Mouse (Mus musculus): ENCODE measurements around the gene Naa35.
A peak's percentile ranks its signal among the peaks of the same experiment; 100 is the strongest.
"Not testable (repeated sequence)": the region's sequence is repeated elsewhere in the genome, so short reads cannot be mapped to it uniquely, and the experiment has no call there.

Gene Naa35

DNA sequence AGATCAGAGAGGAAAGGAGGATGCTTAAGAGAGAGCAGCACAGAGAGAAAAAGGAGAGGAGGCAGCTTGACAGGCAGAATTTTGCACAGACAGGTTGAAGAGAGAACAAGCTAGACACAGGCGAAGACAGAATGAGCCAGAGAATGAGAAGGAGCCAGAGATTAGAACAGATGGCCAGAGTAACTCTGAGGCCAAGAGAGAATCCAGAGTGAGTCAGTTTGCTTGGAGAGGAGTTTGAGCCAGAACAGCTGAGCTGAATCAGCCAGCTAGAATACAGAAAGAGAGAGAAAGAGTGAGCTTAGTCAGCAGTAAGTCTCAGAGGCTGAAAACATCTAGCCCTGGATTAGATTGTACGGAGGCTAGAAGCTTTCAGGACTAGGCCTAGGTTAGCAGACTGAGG is 12.5 kb upstream of the Naa35 start:
- DNase-seq (ENCODE audit: low read depth in 1 of 2, low spot score in 2 of 2) = no peak

DNA sequence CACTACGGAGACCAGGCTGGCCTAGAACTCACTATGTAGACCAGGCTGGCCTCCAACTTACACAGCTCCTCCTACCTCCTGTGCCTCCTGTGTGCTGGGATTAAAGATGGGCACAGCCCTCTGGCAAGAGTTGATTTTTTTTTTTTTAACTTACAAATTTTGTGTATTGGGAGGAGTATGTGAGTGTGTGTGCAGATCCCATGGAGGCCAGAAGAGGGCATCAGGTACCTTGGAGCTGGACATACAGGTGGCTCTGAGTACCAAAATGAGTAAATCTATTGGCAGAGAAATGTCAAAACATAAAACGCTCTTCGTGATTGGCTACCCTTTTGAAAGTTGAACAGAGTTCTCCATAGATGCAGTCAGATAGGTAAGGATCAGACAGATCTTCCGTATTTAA is 4.1 kb upstream of the Naa35 start:
- DNase-seq (ENCODE audit: low read depth in 1 of 2, low spot score in 2 of 2) = no peak

DNA sequence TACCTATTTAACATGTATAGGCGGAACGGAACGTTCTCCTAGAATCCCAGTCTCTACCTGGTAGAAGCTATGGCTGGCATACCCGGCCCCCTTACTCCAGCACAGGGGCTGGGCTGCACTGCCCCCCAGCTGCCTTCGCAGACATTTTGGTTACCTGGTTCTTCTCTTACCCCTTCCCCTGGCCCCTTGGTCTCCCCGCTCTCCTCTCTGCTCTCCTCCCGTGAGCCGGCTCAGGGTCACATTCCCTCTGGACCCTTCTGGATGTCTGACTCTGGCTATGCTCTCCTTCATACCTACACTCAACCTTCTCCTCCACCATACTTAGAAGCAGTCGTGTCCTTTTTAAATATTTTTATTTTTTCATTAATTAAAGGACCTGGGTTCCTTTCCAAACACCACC is 578 bp upstream of the Naa35 start:
- DNase-seq (ENCODE audit: low read depth in 1 of 2, low spot score in 2 of 2) = peak in 1 of 2 experiments; percentile 1

DNA sequence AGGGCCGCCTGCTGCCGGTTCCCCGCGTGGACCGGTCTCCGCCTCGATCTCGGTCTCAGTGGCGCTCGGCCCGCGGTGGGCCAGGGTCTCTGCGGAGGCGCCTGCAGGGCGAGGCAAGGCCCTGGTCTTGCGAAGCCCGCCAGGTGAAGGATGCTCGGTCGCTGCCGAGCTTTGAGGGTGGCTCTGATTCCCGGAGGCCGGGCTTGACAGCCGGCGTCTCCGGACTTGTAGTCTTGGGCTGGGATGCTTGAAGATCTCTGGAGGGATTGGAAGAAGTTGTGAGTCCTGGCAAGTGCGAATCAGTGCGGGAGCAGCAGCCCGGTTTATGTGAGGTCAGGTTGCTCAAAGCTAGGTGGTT is 568 bp downstream of the Naa35 start:
- DNase-seq (ENCODE audit: low read depth in 1 of 2, low spot score in 2 of 2) = peak in 1 of 2 experiments; percentile 3

DNA sequence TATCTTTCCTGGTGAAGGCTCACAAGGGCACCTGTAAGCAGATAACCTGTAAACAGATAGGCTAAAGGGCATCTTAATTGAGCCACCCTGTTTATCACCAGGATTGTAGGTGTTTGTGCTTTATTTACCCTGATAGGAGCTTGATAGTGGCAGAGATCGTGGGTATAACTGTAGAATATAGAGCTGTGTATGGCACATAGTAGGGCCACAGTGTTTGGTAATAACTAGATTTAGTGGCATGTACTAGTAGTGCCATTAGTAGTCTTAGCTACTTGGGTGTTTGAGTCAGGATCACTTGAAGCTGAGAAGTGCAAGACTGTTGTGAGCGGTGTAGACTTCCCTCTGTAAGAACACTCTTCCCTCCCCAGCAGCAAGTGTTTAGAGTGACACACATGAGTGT is 2.1 kb downstream of the Naa35 start:
- no peak for DNase-seq (ENCODE audit: low read depth in 1 of 2, low spot score in 2 of 2)

DNA sequence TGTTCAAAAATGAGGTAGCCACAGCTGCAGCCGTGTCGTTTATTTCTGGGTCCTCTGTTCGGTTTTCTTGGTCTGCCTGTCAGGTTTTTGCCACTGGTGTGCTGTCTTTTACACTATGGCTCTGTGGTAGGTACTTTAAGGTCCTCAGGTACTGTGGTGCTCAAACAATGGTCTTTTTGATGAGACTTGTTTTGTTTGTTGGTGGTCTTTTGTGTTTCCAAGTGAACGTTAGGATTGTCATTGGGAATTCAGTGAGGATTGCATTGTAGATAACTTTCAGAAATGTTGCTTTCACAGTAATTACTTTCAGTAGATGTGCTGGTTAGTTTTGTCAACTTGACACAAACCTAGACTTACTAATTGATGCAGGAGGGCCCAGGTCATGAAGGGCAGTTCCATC is 4.6 kb downstream of the Naa35 start:
- DNase-seq (ENCODE audit: low read depth in 1 of 2, low spot score in 2 of 2) = no peak

DNA sequence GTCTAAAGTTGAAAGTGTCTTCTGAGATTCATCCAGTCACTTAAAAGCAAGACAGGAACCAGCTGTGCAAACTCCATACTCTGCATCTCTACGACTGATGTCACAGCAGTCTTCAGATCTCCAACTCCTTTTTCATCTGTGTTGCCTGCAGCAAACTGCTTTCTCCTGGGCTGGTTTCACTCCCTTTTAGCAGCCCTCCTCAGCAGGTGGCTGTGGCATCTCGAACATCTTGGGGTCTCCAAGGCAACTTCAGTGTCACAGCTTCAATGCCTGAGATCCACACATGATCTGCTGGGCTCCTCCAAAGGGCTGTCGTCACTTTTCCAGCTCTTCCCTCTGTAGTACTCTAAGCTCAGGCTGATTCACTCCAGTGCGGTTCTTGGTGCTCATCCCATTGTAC is 5.6 kb downstream of the Naa35 start:
- DNase-seq (ENCODE audit: low read depth in 1 of 2, low spot score in 2 of 2) = no peak

DNA sequence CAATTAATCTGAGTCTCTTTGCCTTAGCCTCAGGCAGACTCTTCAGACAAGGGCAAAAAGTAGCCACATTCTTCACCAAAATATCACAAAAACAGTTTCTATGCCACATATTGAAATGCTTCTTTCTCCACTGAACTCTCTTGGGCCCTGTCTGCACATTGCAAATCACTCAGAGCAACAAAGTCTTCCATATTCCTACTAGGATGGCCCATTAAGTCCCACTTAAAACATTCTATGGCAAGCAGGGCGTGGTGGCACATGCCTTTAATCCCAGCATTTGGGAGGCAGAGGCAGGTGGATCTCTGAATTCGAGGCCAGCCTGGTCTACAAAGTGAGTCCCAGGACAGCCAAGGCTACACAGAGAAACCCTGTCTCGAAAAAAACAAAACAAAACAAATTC is 7.0 kb downstream of the Naa35 start:
- DNase-seq (ENCODE audit: low read depth in 1 of 2, low spot score in 2 of 2) = not testable (repeated sequence)

DNA sequence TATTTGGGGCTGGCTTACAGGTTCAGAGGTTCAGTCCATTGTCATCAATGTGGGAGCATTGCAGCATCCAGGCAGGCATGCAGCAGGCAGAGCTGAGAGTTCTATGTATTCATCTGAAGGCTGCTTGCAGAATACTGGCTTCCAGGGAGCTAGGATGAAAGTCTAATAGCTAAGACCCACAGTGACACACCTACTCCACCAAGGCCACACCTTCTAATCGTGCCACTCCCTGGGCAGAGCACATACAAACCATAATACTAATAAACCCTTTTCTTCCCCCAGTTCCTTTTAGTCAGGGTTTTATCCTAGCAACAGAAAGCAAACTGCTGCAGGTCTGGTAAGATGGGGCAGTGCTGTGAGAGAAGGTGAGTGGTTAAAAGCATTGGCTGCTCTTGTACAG is 7.6 kb downstream of the Naa35 start:
- DNase-seq (ENCODE audit: low read depth in 1 of 2, low spot score in 2 of 2) = no peak

DNA sequence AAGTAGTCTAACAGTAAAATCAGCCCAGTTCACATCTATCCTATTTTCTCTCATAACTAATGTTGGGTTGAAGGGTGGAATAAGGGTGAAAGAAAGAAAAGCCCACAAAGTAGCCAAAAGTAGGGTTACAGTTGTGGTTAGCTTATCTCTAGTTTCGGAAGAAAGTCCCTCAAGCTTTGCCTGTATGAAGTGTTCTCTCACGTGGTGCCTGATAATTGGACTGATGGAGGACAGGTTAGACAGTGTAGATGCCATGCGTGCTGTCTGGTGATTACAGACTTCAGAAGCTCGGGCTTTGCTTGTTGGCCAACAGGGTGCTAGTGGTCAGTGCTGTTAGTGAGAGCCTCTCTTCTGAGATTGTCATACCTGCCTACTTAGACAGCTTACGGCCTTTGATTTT is 18.0 kb downstream of the Naa35 start:
- no peak for DNase-seq (ENCODE audit: low read depth in 1 of 2, low spot score in 2 of 2)

DNA sequence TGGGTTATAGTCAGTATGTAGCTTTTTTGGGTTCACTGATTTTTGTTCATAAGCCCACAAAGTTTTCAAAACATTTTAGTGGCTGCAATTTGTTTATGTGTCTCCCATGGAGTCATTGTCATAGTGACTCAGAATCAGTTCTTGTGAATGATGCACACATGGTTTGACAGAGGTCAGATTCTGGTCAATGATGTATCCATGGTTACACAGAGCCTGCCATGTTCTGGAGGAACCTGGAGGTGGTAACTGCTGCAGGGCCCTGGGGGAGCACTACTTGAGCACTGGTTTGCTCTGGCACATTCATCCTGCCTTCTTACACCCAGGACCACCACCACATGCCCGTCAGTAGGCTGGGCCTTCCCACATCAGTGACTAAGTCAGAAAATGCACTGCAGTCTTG is 19.5 kb downstream of the Naa35 start:
- no peak for DNase-seq (ENCODE audit: low read depth in 1 of 2, low spot score in 2 of 2)

DNA sequence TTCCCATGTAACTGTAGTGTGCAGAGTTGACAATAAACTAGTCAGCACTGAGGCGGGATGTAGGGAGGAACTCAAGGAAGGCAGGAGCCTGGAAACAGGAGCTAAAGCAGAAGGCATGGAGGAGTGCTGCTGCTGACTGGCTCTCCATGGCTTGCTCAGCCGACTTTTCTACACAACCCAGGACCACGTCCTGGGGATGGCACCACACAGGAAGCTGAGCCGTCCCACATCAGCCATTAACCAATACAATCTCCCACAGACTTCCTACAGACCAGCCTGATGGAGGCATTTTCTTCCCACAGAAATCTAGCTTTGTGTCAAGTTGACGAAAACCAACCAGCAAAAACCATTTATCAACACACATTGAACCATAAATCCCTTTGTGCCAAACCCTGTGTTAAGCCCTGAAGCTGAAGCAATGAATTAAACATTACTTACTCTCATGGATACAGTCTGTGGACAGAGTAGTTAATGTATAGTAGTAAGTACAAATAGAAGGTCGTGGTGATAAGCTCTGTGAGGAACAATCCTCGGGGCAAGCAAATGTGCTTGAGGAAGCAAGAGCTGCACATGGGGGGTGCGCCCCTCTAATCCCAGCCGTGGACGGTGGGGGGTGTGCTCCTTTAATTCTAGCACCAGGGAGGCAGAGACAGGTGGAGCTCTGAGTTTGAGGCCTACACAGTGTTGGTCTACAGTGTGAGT is 20.3 kb downstream of the Naa35 start:
- no peak for DNase-seq (ENCODE audit: low read depth in 1 of 2, low spot score in 2 of 2)

DNA sequence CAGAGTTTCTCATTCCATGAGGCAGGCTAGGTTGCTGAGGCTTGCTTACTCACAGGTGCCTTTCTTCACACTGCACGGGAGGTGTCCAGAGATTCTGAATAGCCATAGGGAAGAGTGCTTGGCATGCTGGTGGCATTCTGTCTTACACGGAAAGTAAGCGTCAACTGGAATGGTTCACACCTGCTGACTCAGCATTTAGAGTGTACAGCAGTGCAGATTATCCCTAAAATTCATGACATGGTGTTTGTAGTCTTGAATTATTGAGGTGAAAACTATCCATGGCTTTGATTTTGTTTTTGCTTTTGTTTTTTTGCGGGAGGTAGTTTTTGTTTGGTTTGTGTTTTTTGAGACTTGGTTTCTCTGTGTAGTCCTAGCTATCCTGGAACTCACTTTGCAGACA is 24.8 kb downstream of the Naa35 start:
- DNase-seq (ENCODE audit: low read depth in 1 of 2, low spot score in 2 of 2) = no peak

DNA sequence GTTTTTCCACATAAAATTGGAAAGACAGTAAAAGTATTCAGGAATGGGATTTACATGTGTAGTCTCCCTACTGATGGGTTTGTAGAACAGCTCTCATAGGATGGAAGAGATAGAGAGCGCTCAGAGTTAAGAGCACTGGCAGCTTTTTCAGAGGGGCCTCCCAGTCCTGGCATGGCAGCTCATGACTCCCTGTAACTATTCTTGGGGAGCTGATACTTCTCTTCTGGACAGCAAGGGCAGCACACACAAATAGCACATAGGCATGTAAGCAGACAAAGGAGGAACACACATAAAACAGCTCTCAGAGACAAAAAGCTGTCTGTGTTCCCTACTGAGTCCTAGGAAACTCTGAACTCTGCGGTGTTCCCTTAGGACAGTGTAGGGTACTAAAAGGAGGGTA is 25.4 kb downstream of the Naa35 start:
- no peak for DNase-seq (ENCODE audit: low read depth in 1 of 2, low spot score in 2 of 2)

DNA sequence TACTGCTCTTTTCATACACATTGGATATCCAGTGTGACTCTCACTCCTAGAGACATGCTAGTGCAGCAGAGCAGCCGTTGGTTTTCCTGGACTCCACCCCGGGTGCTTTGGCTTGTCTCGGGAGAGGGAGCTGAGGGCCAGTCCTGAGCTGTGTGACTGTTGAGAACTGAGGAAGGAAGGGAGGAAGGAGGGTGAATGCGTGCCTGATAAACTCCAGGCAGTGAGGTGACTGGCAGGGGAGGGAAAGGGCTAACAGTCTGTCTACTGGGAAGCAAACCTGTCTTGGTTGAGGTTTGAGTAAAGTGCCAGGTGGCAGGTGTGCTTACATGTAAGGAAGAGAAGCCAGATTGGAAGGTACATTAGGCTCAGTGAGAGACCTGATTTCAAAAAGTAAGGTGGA is 28.8 kb downstream of the Naa35 start:
- DNase-seq (ENCODE audit: low read depth in 1 of 2, low spot score in 2 of 2) = no peak

DNA sequence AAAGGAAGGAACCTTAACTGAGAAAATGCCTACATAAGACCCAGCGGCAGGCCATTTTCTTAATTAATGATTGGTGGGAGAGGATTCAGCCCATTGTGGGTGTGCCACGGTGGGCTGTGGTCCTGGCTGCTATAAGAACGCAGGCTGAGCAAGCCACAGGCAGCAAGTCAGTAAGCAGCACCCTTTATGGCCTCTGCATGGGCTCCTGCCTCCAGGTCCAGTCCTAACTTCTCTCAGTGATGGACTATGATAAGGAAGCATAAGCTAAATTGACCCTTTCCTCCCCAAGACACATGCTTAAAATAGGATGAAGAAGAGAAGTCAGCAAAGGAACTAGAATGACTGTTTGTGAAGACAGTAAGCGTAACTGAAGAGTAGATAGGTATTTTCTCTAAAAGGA is 30.1 kb downstream of the Naa35 start:
- no peak for DNase-seq (ENCODE audit: low read depth in 1 of 2, low spot score in 2 of 2)

DNA sequence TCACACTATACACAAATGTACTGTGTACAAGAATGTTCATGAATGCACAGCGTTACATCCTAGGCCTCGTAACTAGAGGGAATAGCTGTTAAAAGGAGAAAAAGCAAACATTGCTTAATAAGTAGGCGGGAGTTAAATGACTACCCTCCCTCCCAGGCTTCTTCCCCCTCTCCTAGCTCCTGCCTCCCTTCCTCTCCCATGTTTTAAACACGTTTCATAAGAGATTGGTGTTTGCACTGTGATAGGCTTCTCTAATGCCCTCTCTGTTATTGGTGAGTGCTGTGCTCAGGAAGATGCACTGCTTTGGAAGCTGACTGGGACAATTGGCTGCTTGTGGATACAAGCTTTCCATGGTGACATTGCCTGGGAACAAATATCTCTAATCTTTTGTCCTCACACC is 30.5 kb downstream of the Naa35 start:
- no peak for DNase-seq (ENCODE audit: low read depth in 1 of 2, low spot score in 2 of 2)

DNA sequence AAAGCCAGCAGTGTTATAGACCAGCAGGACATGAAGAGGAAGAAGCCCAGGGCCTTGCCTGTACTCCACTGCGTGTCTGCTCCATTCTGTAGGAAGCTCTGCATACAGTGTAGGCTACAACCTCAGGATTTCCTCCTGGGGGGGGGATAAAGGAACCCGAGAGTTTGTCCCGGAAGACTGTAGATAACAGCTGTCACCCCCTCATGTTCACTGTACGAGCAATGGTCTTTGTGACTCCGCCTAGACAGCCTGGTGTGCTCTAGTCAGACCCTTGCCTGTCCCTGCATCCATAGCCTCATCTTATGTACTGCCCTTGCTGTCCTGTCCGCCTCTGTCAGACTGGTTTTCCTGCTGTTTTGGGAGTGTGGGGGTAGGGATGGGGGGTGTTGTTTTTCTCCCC is 33.4 kb downstream of the Naa35 start:
- no peak for DNase-seq (ENCODE audit: low read depth in 1 of 2, low spot score in 2 of 2)

DNA sequence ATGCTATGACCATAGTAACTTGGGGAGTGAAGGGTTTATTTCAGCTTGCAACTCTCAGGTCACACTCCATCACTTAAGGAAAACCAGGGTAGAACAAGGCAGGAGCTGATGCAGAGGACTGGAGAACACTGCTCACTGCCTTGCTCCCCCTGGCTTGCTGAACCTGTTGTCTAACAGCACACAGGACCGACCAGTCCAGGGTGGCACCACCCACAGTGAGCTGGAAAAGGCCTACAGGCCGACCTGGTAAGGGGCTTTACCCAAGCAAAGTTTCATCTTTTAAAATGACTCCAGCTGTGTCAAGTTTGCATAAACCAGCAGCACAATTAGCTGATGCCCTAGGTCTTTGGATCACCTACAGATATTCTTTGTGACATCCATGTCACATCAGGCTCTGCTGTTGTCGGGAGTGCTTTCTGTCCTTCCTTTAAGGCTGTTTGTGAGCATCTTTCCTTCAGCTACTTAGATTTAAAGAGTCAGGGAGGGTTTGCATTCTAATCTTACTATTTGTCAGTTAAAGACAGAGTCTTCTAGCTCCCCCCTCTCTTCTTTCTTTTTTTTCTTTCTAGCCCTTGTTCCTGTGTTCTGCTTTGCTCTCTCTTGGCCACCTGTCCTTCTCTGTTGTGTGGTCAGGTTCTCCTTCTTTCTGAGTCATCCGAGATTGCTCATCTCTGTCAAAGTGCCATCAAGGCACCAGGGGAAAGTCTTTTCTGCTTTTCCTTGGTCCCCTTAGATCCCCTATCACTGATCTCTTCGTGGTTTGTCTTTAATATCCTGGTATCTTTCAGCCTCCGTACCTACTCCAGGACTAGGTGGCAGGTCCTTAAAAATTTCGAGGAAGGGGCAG is 36.8 kb downstream of the Naa35 start:
- DNase-seq (ENCODE audit: low read depth in 1 of 2, low spot score in 2 of 2) = no peak

DNA sequence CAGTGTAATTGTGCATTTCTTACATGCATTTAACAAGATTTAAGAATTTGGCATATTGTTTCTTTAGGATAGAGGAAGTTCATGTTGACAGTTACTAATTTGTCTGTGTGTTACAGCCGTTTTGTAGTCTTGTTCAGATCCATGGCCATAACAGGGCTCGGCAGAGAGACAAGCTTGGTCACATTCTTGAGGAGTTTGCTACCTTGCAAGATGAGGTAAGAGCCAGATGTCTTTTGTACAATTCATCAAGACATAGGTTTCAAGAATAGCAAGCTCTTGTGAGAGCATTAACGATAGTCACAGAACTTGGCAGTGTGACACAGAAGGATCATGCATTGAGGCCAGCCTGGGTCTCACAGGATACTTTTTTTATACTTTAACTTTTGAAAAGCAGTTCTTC is 39.3 kb downstream of the Naa35 start:
- DNase-seq (ENCODE audit: low read depth in 1 of 2, low spot score in 2 of 2) = no peak

DNA sequence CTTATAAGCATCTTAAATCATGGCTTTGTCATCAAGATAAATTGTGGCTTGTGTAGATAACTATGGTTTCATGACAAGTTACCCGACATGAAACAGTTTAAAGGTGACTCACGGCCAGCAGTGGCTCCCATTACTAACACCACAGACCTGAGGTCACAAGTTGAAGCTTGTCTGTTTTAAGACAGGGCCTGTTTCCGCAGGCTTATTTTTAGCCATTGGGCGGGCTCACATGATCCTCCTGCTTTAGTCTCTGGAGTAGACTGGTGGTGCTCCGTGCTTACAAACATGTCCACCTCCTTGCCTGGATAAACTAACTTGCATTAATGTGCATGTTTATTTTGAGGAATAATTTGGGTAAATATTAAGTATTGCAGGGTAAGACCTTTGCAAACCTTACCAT is 39.8 kb downstream of the Naa35 start:
- DNase-seq (ENCODE audit: low read depth in 1 of 2, low spot score in 2 of 2) = no peak

DNA sequence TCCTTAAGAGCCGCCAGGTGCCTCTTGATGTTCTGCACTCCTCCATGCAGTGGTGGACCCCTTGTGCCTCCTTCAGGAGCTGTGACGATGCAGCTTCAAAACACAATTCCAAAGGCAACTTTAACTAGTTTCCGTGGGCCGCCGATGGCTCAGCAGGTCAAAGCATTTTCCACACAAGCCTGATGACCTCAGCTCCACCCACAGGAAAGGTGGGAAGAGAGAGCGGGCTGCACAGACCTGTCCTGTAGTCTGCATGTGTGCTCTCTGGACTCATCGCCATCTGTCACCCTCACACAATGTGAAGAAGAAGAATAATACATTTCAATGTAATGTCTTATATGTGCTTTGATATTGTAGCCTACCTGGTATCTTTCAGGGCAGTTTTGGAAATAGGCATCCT is 41.7 kb downstream of the Naa35 start:
- no peak for DNase-seq (ENCODE audit: low read depth in 1 of 2, low spot score in 2 of 2)

DNA sequence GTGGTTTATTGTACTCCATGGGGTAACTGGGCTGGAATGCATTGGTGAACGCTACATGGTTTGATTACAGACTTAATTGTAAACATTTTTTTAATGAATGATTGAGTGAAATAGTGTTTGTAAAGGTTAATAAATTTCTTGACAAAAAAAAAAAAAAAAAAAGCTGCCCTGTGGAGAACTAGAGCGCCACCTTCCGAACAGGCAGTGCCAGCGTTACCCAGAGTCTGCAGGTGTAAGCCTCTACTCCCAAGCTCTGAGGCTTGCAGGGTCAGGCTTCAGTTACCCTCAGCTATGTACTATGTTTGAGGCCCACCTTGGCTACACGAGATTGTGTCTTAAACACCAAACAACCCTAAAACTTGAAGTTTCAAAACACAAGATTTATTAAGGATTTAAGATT is 49.6 kb downstream of the Naa35 start:
- DNase-seq (ENCODE audit: low read depth in 1 of 2, low spot score in 2 of 2) = no peak
